Mouse (Mus musculus): ENCODE measurements around the gene Ankrd2. TPM values are rescaled to one million over a fixed set of nuclear protein-coding genes. Genes with fewer than 3 reads are reported as not detected.

Ankrd2 gene
- total and polyA plus RNA-seq, 3 experiments, result not detected

DNA sequence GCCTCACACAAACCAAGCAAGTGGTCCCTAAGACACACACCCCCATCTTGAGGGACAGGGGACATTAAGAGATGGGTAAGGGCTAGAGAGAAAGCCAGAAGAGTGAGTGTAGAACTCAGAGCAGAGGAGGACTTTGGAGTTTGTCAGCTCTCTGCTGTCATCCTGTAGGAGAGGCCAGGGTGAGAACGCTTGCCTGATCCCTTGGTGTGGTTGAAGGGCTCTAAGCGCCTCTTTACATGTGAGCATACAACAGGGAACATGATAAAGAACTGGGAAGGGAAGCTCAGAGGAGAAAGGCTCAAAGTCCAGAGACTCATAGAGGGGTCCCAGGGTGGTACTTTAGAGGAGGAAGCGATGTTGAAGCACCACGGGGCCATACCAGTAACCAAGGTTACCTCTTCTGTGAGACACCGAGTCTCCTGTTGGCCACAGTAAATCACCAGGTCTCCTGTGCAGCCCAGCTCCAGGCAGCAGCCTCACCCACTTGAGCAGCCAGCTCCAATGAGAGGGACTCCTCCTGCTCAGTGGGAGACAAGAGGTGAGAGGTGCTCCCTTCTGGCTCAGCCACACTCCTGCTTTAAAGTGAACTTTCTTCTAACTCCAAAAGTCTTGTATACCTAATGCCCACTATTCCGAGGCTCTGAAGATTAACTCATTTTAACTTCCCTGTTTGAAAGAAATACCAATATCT lies 21.1 kb downstream of the Ankrd2 start:
- Histone ChIP-seq H3K36me3 (ENCODE audit: control insufficient read depth in 1 of 2, insufficient read depth in 2 of 2, low read length in 2 of 2) (no peaks in the 10 kb centered on the region), H3K79me2 (ENCODE audit: control insufficient read depth, insufficient read depth, low read length, poor library complexity) (no peaks in the 10 kb centered on the region), H3K9ac (ENCODE audit: control insufficient read depth, low read depth, low read length, poor library complexity, severe bottlenecking) (no peak overlapping the region), H3K27me3 (ENCODE audit: control insufficient read depth in 1 of 2, insufficient read depth in 2 of 2, low read length in 2 of 2) (peaks cover 19 to 33% of the 10 kb centered on the region in 2 experiments), H3K4me3 (ENCODE audit: control insufficient read depth in 1 of 2, insufficient read depth in 1 of 2, low read depth in 2 of 2, low read length in 2 of 2) (no peak overlapping the region), H3K27ac (ENCODE audit: control insufficient read depth, low read depth, low read length) (no peak overlapping the region), H3K9me3 (replicated peaks; ENCODE audit: insufficient read depth, low read length) (no peaks in the 10 kb centered on the region), H3K4me1 (ENCODE audit: control insufficient read depth in 1 of 2, insufficient read depth in 2 of 2, low read length in 2 of 2) (no peaks in the 10 kb centered on the region)
- TF ChIP-seq ZNF384 (IDR thresholded peaks at IDR 0.05; ENCODE audit: low read depth, low read length) (no peak), MAFK (IDR thresholded peaks at IDR 0.05; ENCODE audit: borderline replicate concordance, low read depth, low read length) (no peak), SMC3 (IDR thresholded peaks at IDR 0.05; ENCODE audit: low read depth, low read length) (no peak), MAZ (IDR thresholded peaks at IDR 0.05; ENCODE audit: low read depth, low read length) (no peak), ETS1 (IDR thresholded peaks at IDR 0.05; ENCODE audit: low read depth, low read length) (no peak), CTCF (IDR thresholded peaks at IDR 0.05 in 2 of 3, conservative IDR thresholded peaks at IDR 0.05 in 1 of 3; ENCODE audit: control insufficient read depth in 1 of 3, insufficient read depth in 1 of 3, low read depth in 2 of 3, low read length in 3 of 3, poor library complexity in 1 of 3, severe bottlenecking in 1 of 3) (no peak), ELF1 (IDR thresholded peaks at IDR 0.05; ENCODE audit: low read depth, low read length) (no peak), ZKSCAN1 (IDR thresholded peaks at IDR 0.05; ENCODE audit: low read depth, low read length) (no peak), USF1 (IDR thresholded peaks at IDR 0.05; ENCODE audit: low read depth, low read length) (no peak), JUND (IDR thresholded peaks at IDR 0.05; ENCODE audit: low read depth, low read length) (no peak), EP300 (IDR thresholded peaks at IDR 0.05; ENCODE audit: low read depth in 1 of 2, low read length in 2 of 2) (no peak), ZMIZ1 (IDR thresholded peaks at IDR 0.05; ENCODE audit: low read depth, low read length) (no peak), CHD1 (IDR thresholded peaks at IDR 0.05; ENCODE audit: low read depth, low read length) (no peak)
- DNase-seq (ENCODE audit: low read depth, low spot score), result no peak

DNA sequence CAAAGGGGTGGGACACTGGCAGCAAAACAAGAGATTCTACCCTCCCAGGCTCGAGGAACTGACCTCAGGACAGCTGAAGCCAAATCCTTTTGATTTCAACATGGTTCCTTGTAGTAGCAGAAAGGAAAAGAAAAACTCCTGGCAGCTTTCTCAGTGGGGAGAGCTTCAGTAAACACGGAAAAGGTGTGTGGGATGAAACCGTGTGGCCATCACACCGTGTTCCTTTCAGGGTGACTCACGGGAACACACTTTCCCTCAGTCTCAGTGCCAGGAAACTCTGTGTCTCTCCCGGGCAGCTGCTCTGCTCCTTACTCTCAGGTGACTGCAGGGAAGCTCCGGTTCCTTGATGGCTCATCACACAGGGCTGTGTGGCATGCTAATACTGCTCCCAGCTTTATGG lies 22.6 kb downstream of the Ankrd2 start:
- no peaks in the 10 kb centered on the region for H3K79me2 ChIP-seq (ENCODE audit: control insufficient read depth, insufficient read depth, low read length, poor library complexity)
- TF ChIP-seq EP300 (IDR thresholded peaks at IDR 0.05; ENCODE audit: low read depth in 1 of 2, low read length in 2 of 2) (no peak), MEF2A (IDR thresholded peaks at IDR 0.05; ENCODE audit: extremely low read depth, insufficient replicate concordance, low read depth, low read length, poor library complexity, severe bottlenecking) (no peak), KAT2A (conservative IDR thresholded peaks at IDR 0.05; ENCODE audit: low read depth, low read length) (no peak), ZNF384 (IDR thresholded peaks at IDR 0.05; ENCODE audit: low read depth, low read length) (no peak), NELFE (IDR thresholded peaks at IDR 0.05; ENCODE audit: low read depth, low read length) (no peak), NRF1 (IDR thresholded peaks at IDR 0.05; ENCODE audit: insufficient read depth, low read depth, low read length, poor library complexity, severe bottlenecking) (no peak), CHD1 (IDR thresholded peaks at IDR 0.05; ENCODE audit: low read depth, low read length) (no peak), CTCF (IDR thresholded peaks at IDR 0.05 in 2 of 3, conservative IDR thresholded peaks at IDR 0.05 in 1 of 3; ENCODE audit: control insufficient read depth in 1 of 3, insufficient read depth in 1 of 3, low read depth in 2 of 3, low read length in 3 of 3, poor library complexity in 1 of 3, severe bottlenecking in 1 of 3) (no peak), MXI1 (IDR thresholded peaks at IDR 0.05; ENCODE audit: low read depth, low read length) (no peak), POLR2AphosphoS5 (IDR thresholded peaks at IDR 0.05; ENCODE audit: borderline replicate concordance, low read depth, low read length) (no peak), MYC (IDR thresholded peaks at IDR 0.05; ENCODE audit: low read depth, low read length) (no peak), TBP (IDR thresholded peaks at IDR 0.05; ENCODE audit: low read depth, low read length) (no peak), JUND (IDR thresholded peaks at IDR 0.05; ENCODE audit: low read depth, low read length) (no peak), BHLHE40 (IDR thresholded peaks at IDR 0.05; ENCODE audit: borderline replicate concordance, low read depth, low read length) (no peak), ELF1 (IDR thresholded peaks at IDR 0.05; ENCODE audit: low read depth, low read length) (no peak), ETS1 (IDR thresholded peaks at IDR 0.05; ENCODE audit: low read depth, low read length) (no peak), MYB (IDR thresholded peaks at IDR 0.05; ENCODE audit: low read depth, low read length) (no peak), MAFK (IDR thresholded peaks at IDR 0.05; ENCODE audit: borderline replicate concordance, low read depth, low read length) (no peak), ZMIZ1 (IDR thresholded peaks at IDR 0.05; ENCODE audit: low read depth, low read length) (no peak)
- no peak overlapping the region for H3K9ac ChIP-seq (ENCODE audit: control insufficient read depth, low read depth, low read length, poor library complexity, severe bottlenecking)
- DNase-seq (ENCODE audit: low read depth, low spot score), result no peak
- H3K27ac ChIP-seq (ENCODE audit: control insufficient read depth, low read depth, low read length), result no peak overlapping the region
- H3K4me1 ChIP-seq (ENCODE audit: control insufficient read depth in 1 of 2, insufficient read depth in 2 of 2, low read length in 2 of 2), result no peaks in the 10 kb centered on the region
- H3K9me3 ChIP-seq (replicated peaks; ENCODE audit: insufficient read depth, low read length), result no peaks in the 10 kb centered on the region
- H3K27me3 ChIP-seq (ENCODE audit: control insufficient read depth in 1 of 2, insufficient read depth in 2 of 2, low read length in 2 of 2), result peaks cover 21 to 33% of the 10 kb centered on the region in 2 experiments
- H3K4me3 ChIP-seq (ENCODE audit: control insufficient read depth in 1 of 2, insufficient read depth in 1 of 2, low read depth in 2 of 2, low read length in 2 of 2), result no peak overlapping the region
- no peaks in the 10 kb centered on the region for H3K36me3 ChIP-seq (ENCODE audit: control insufficient read depth in 1 of 2, insufficient read depth in 2 of 2, low read length in 2 of 2)

Measured in MEL (cell line).